Mouse (Mus musculus) forebrain, embryonic 10.5 days (tissue): Measurements from ENCODE around the gene Fmc1. TPM values are rescaled to one million over a fixed set of nuclear protein-coding genes. Genes with fewer than 3 reads are reported as not detected.

Source experiments
- DNase-seq: peaks from one replicate; pipeline ENCODE4 v3.0.0-alpha.2; 2017; ENCODE audit warnings: low spot score; ENCODE audit errors: extremely low spot score
- H3K27ac ChIP-seq: fragments of 300-500 bp; sonication (generic); 2 replicates; pipeline ENCODE4 v1.5.1; 2016; ENCODE audit warnings: mild to moderate bottlenecking
- H3K27me3 ChIP-seq: fragments of 300-500 bp; sonication (generic); 2 replicates; pipeline ENCODE4 v1.6.1; 2016; ENCODE audit warnings: mild to moderate bottlenecking; ENCODE audit not compliant: poor library complexity, severe bottlenecking
- H3K36me3 ChIP-seq: fragments of 300-500 bp; sonication (generic); replicated peaks from 2 replicates; pipeline ENCODE4 v1.6.1; 2016; ENCODE audit warnings: mild to moderate bottlenecking, moderate library complexity
- H3K4me1 ChIP-seq: fragments of 300-500 bp; sonication (generic); 2 replicates; pipeline ENCODE4 v1.6.1; 2016
- H3K4me3 ChIP-seq: fragments of 300-500 bp; sonication (generic); 2 replicates; pipeline ENCODE4 v1.5.1; 2016; ENCODE audit warnings: mild to moderate bottlenecking, moderate library complexity
- H3K9me3 ChIP-seq: fragments of 300-500 bp; sonication (generic); 2 replicates; pipeline ENCODE4 v1.6.1; 2016; ENCODE audit warnings: mild to moderate bottlenecking, moderate library complexity
- WGBS: fragments of 180-500 bp; shearing (Covaris S2); methylation state at CpG from one replicate; pipeline ENCODE4 v1.1.7; 2016; 5-methylcytosine and 5-hydroxymethylcytosine counted together
- polyA plus RNA-seq: library from polyadenylated mRNA; unstranded; fragments of >200 nt; fragmentation: Nextera tagmentation; extraction: Ambion mirVana; gene quantifications from 2 replicates; pipeline ENCODE4 v1.2.1, GENCODE M21; 2016

Fmc1 gene
- 122 and 125 TPM in 2 replicates for polyA plus RNA-seq

DNA sequence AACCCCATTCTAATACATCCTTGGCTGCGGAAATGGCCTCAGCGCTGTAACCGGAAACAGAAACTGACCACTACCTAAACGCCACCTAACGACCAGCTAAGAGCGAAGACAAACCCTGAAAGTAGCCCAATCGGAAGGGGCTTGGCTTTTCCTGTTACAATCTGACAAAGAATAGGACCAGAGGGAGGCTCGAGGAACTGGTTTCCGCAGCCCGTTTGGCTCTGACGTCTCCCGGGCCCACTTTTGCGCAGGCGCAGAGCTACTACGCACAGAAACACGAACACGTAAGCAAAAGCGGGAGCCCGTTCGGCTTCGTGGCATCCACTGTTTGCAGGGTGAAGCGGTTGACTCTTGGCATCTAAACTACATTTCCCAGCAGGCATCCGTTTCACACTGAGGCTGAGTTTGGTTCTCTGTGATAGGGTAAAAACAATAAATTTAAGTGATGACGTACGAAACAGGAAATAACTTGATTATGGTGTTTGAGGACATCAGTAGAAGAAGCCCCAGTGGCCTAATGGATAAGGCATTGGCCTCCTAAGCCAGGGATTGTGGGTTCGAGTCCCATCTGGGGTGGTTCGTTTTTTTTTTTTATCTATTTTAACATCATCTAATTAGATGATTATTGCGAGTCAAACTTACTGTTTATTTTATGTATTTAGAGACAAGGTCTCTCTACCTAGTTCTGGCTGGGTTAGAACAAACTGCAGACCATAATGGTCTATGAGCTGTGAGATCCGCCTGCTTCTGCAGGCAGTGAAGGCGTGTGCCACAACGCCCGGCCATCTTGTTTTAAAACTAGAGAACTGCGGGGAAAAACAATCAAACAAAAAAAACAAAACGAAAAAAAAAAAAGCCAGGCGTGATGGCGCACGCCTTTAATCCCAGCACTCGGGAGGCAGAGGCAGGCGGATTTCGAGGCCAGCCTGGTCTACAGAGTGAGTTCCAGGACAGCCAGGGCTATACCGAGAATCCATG is at the start of gene Fmc1:
Fmc1 (plus strand) TSS at position 75 of the 978 bp plus-strand sequence.
- Histone ChIP-seq H3K9me3 (no peaks in the 10 kb centered on the region), H3K4me3 (peak within 1 kb of the TSS; percentile 89), H3K4me1 (peaks cover 25% of the 10 kb centered on the region), H3K27ac (peak within 1 kb of the TSS; percentile 98), H3K36me3 (no peaks in the 10 kb centered on the region), H3K27me3 (no peaks in the 10 kb centered on the region)
- 7% methylated on average over 41 of the region's 41 CpGs for WGBS
- DNase-seq, result peak; percentile 98

DNA sequence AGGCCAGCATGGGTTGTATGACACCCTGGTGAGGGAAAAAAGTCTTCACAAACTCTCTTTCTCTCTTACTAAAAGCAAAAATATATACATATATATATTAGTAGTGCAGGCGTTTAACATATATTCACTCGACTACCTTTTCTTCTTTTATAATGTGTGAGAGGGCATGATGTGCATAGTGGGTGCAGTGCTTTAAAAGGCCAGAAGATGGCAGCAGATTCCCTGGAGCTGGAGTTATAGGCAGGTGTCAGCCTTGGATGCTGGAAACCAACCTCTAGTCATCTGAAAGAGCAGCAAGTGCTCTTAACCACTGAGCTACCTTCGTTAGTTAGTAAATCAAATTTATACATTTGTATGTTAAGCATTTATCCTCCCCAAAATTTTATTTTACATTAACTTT is 40.8 kb upstream of the Fmc1 start:
- WGBS, result 78% methylated on average over 3 of the region's 3 CpGs
- Histone ChIP-seq H3K4me3 (no peak overlapping the region), H3K27ac (no peak overlapping the region), H3K9me3 (no peaks in the 10 kb centered on the region), H3K27me3 (no peaks in the 10 kb centered on the region), H3K36me3 (peaks cover 79% of the 10 kb centered on the region), H3K4me1 (no peaks in the 10 kb centered on the region)
- DNase-seq, result peak; percentile 36

DNA sequence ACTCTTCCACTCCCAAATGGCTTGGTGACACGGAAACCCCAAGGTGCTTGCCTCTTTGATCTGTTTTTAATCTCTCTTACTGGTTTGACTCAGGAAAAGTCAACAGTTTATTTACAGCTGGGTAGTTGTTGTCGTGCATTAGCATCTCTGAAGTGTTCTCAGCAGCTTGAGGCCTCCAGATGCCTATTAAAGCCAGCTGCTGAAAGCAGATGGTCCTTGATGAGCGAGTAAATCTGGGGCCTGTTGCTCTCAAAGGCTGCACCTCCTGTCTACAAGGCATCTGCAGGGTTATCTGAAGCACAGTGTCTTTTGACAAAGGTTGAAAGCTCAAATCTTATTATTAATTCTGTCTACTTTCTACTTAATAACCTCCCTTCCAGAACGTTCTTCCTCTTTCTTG is 37.7 kb upstream of the Fmc1 start:
- WGBS, result 78% methylated on average over 4 of the region's 4 CpGs
- DNase-seq, result no peak
- H3K9me3 ChIP-seq, result no peaks in the 10 kb centered on the region
- peaks cover 82% of the 10 kb centered on the region for H3K36me3 ChIP-seq
- H3K4me3 ChIP-seq, result no peak overlapping the region
- H3K27me3 ChIP-seq, result no peaks in the 10 kb centered on the region
- H3K27ac ChIP-seq, result no peak overlapping the region
- H3K4me1 ChIP-seq, result no peaks in the 10 kb centered on the region

DNA sequence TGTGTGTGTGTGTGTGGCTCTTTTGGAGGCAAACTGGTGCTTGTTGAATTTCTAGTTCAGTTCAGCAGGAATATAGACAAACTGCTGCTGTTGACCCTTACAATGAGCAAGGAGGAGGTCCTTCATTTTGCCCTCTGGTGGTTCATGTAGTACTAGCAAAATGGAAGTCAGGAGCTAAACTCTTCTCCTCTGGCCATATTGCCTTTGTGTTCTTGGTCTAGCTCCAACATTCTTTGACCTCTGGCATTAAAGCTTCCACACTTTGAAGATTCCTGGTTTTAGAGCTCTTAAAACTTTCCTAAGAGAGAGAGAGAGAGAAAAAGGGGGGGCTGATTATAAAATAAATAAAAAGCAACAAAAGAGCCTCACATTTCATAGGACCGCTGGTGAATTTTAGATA is 21.2 kb upstream of the Fmc1 start:
- 95% methylated on average over 1 of the region's 1 CpGs for WGBS
- H3K4me1 ChIP-seq, result no peaks in the 10 kb centered on the region
- no peaks in the 10 kb centered on the region for H3K27me3 ChIP-seq
- DNase-seq, result no peak
- H3K36me3 ChIP-seq, result 0 out of 2 replicates have a peak, but pooled peaks cover 2% of the 10 kb centered on the region
- H3K4me3 ChIP-seq, result no peak overlapping the region
- H3K9me3 ChIP-seq, result no peaks in the 10 kb centered on the region
- H3K27ac ChIP-seq, result no peak overlapping the region

DNA sequence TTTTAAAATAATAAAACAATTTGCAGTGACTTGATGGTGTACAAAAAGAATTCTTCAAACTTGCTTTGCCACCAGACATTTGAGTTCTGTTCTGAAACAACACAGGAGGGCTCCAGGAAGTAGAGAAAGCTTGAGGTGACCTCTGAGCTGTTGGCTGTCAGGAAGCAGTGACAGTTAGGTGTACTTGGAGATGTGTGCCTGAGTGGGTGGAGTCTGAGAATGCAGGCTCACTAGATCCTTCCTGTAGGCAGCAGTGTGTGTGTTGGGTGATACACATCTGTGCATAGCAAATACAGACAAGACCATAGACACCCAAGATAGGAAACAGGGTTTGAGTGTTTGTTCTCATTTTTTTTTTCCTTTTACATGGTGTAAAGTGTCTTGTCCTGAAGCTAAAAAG is 20.5 kb upstream of the Fmc1 start:
- H3K36me3 ChIP-seq, result 0 out of 2 replicates have a peak, but pooled peaks cover 2% of the 10 kb centered on the region

DNA sequence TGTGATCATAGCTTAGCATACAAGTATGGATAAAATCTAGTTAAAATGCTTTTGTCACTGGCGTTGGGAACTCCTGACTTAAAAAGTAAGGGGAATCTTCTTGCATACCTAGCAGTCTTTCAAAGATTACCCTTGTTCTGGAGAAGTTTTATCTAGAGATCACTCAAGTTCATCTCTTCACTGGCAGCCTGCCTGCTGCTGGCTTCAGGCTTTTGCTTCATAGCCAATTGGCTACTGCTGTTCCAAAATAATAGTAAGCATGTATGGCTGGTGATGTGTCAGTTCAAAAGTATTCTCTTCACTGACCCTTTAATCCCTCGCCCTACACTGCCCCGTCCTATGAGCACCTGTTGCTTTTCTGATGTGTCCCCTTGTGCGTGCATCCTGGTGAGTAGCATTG is 18.1 kb upstream of the Fmc1 start:
- no peak for DNase-seq
- Histone ChIP-seq H3K4me3 (no peak overlapping the region), H3K9me3 (no peaks in the 10 kb centered on the region), H3K27ac (no peak overlapping the region), H3K27me3 (no peaks in the 10 kb centered on the region), H3K36me3 (no peaks in the 10 kb centered on the region), H3K4me1 (no peaks in the 10 kb centered on the region)
- 91% methylated on average over 4 of the region's 4 CpGs for WGBS

More for the DNA sequence above, 20.5 kb upstream of the Fmc1 start:
- Histone ChIP-seq H3K4me3 (no peak overlapping the region), H3K27me3 (no peaks in the 10 kb centered on the region), H3K27ac (no peak overlapping the region), H3K9me3 (no peaks in the 10 kb centered on the region), H3K4me1 (no peaks in the 10 kb centered on the region)
- DNase-seq, result no peak

DNA sequence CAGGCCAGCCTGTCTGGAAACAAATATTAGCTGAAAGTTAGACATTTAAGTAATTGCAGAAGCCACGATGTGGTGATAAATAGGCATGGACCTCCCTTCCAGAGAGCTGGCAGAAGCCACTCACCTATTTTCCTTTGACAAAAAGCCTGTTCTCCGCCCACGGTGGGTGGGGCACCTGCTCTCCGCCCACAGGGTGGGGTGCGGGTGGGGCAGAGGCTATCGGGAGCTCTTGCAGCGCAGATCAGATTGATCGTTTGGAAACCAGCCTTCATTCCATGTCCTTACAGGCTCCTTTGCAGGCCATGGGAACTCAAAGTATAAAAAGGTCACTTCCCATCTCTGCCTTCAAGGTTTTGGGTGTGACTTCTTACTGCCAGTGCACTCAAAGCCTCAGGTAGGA is 9.5 kb upstream of the Fmc1 start:
- Histone ChIP-seq H3K36me3 (peaks cover 3% of the 10 kb centered on the region; the same call in 1 of the 2 replicates), H3K4me1 (0 out of 2 replicates have a peak, but pooled peaks cover 7% of the 10 kb centered on the region), H3K27ac (no peak overlapping the region), H3K4me3 (no peak overlapping the region), H3K27me3 (no peaks in the 10 kb centered on the region), H3K9me3 (no peaks in the 10 kb centered on the region)
- 21% methylated on average over 8 of the region's 8 CpGs for WGBS
- DNase-seq, result no peak

DNA sequence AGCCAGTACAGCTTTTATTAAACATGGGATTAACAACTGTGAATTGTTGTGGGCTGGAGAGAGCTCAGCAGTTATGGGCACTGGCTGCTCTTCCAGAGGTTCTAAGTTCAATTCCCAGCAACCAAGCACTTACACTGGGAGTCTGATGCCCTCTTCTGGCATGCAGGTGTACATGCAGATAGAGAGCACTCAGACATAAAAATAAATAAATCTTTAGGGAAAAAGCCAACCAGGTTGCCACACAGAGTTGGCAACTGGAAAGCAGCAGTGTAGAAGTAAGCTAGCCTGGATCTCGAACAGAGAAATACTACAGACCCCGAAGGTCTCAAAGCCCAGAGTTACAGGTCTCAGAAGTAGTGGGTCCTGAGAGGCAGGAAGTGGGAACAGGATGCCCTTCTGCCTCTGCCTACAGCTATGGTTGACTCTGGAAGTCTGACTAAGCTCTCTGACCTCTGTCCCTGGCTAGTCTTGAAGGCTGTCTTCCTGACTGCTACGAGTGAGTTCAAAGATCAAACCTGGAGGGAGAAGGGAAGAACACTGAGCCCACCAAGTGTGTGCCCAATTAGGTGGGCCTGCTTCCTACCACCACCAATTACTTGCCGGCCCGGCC is 2.0 kb upstream of the Fmc1 start:
- WGBS, result 63% methylated on average over 5 of the region's 5 CpGs
- no peak for DNase-seq
- H3K36me3 ChIP-seq, result no peaks in the 10 kb centered on the region
- H3K27me3 ChIP-seq, result no peaks in the 10 kb centered on the region
- H3K4me3 ChIP-seq, result no peak overlapping the region
- no peaks in the 10 kb centered on the region for H3K9me3 ChIP-seq
- peaks cover 25% of the 10 kb centered on the region for H3K4me1 ChIP-seq
- H3K27ac ChIP-seq, result no peak overlapping the region

DNA sequence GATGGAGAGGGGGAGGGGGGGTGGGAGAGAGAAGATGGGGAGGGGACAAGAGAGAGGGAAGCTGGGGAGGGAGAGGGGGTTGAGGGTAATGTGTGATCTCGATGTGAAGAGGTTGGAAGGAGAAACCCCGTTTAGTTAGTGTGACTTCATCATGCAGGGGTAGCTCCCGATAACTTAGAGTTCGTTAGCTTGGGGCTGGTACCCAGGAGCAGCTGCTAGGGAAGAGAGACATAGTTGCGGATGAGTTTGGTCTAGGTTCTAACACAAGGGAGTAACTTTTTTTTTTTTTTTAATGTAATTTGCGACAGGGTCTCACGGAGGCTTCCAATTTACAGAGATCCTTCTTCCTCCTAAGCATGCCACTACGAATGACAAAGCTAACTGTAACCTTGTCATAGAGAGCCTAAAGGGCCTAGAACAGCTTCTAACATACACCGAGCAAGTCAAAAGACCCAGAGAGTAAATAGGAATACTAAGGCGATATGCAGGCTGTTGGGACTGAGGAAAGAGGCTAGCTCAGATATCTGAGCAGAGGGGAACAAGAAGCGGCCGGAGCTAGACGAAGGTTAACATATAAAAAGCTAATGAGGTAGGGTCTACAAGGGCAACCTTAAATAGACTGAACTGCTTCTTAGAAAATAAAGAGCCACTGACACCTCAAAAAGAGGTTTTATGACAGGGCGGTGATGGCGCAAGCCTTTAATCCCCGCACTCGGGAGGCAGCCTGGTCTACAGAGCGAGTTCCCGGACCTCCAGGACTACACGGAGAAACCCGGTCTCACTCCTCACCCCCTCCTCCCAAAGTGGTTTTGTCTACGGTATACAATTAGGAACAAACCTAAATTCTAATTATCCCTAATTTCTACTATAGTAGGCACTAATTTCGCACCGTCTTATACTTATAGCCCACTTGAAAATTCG is 542 bp upstream of the Fmc1 start:
- DNase-seq, result no peak
- peak overlapping the region; percentile 98 for H3K27ac ChIP-seq
- WGBS, result 11% methylated on average over 25 of the region's 25 CpGs
- H3K27me3 ChIP-seq, result no peaks in the 10 kb centered on the region
- H3K36me3 ChIP-seq, result no peaks in the 10 kb centered on the region
- peak overlapping the region; percentile 89 for H3K4me3 ChIP-seq
- H3K4me1 ChIP-seq, result peaks cover 25% of the 10 kb centered on the region
- no peaks in the 10 kb centered on the region for H3K9me3 ChIP-seq

DNA sequence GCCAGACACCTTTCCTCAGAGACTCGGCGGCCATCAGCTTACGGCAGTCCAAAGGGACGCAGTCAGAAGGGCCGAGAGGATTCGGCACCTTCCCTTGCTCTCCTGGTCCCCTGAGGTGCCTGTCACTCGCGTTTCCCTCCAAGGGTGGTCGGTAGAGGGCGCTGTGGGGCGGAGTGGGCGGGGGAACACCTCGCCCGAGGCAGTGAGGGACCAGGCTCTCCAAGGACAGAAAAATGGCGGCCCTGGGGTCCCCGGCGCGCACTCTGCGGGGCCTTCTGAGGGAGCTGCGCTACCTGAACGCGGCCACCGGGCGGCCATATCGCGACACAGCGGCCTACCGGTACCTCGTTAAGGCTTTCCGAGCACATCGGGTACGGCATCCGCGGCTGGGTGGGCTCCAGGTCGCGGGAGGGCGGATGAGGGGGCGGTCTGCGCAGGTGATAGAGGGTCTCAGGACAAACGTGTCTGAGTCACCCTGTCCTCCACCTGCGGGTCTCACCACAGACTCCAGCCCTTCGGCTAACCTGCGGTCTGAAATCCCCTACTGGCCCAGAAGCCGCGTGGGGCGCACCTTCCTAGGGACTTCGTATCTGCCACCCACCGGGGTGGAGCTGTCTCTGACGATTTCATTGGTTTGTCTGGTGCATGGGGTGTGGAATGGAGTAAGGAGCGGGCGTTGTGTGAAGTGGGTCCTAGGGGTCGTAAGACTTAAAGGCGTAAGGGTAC is 1.5 kb downstream of the Fmc1 start:
- no peaks in the 10 kb centered on the region for H3K9me3 ChIP-seq
- H3K4me3 ChIP-seq, result peak overlapping the region; percentile 89
- no peaks in the 10 kb centered on the region for H3K27me3 ChIP-seq
- peaks cover 10% of the 10 kb centered on the region for H3K36me3 ChIP-seq
- WGBS, result 1% methylated on average over 53 of the region's 53 CpGs
- H3K4me1 ChIP-seq, result peaks cover 25% of the 10 kb centered on the region
- peak overlapping the region; percentile 98 for H3K27ac ChIP-seq
- DNase-seq, result peak; percentile 100

DNA sequence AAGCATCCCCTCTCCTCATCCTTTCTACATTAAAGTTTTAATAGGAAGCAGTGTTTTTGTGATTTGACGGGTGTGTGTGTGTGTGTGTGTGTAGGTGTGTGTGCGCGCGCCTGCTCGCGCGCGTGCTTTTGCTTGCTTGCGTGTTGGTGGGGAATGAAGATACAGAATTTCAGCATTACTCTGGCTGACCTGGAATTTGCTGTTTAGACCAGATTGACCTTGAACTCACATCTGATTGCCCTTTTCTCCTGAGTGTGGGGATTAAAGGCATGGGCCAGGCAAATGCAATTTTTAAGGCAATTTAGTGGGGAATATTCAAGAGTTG is 2.0 kb downstream of the Fmc1 start:
- Histone ChIP-seq H3K27ac (peak overlapping the region; percentile 98), H3K27me3 (no peaks in the 10 kb centered on the region), H3K4me3 (peak overlapping the region; percentile 89), H3K36me3 (peaks cover 15% of the 10 kb centered on the region), H3K4me1 (peaks cover 25% of the 10 kb centered on the region), H3K9me3 (no peaks in the 10 kb centered on the region)
- 2% methylated on average over 9 of the region's 9 CpGs for WGBS
- DNase-seq, result no peak

DNA sequence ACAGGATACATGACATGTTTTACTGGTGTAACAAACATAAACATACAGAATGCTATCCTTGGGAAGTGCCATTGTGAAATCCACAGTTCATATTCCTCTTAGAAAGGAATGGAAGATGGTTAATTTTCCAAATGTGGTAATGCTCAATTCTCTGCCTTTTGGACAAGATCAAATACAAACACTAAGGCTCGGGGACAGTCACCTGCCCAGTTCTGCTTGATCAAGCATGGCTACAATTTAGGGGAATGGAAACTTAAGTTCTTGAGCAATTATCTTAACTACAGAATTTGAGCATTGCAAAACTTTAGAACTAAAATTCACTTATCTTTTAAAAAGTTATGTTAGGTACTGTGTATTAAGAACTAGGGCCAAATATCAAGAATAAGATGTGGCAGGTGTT is 2.5 kb downstream of the Fmc1 start:
- Histone ChIP-seq H3K27ac (no peak overlapping the region), H3K4me1 (peaks cover 25% of the 10 kb centered on the region), H3K27me3 (no peaks in the 10 kb centered on the region), H3K9me3 (no peaks in the 10 kb centered on the region), H3K4me3 (peak overlapping the region; percentile 89), H3K36me3 (peaks cover 20% of the 10 kb centered on the region)
- WGBS, result 82% methylated on average over 1 of the region's 1 CpGs
- DNase-seq, result no peak
